Mouse (Mus musculus): ENCODE data around the gene Icam4. TPM values are rescaled to one million over a fixed set of nuclear protein-coding genes. Genes with fewer than 3 reads are reported as not detected.
"Not testable (repeated sequence)": the region's sequence is repeated elsewhere in the genome, so short reads cannot be mapped to it uniquely, and the experiment has no call there.

The Icam4 gene
- polyA plus RNA-seq, 1 experiment = 0.73 TPM

GRCm38 (mm10) chr9:20993165-20993898 lies 35.8 kb upstream of the Icam4 start:
- Histone ChIP-seq H3K27me3 (ENCODE audit: control insufficient read depth, insufficient read depth, insufficient read length) (peaks cover 7% of the 10 kb centered on the region), H3K36me3 (ENCODE audit: control insufficient read depth, insufficient read depth) (no peaks in the 10 kb centered on the region), H3K4me2 (ENCODE audit: low read depth) (no peak overlapping the region), H3K4me3 (no peak overlapping the region), H3ac (ENCODE audit: control insufficient read depth, insufficient read length) (no peak overlapping the region), H3K79me2 (ENCODE audit: control insufficient read depth, insufficient read depth) (no peaks in the 10 kb centered on the region)
- TF ChIP-seq USF1 (IDR thresholded peaks at IDR 0.05; ENCODE audit: low read depth) = no peak
- no peak for TF ChIP-seq POLR2AphosphoS2 (IDR thresholded peaks at IDR 0.05; ENCODE audit: insufficient read length, low read depth)
- TF ChIP-seq SRF (IDR thresholded peaks at IDR 0.05; ENCODE audit: control insufficient read depth, insufficient read length, low read depth) = no peak
- TF ChIP-seq TCF3 (IDR thresholded peaks at IDR 0.05; ENCODE audit: insufficient read length, low read depth) = no peak
- no peak for TF ChIP-seq TCF12 (IDR thresholded peaks at IDR 0.05; ENCODE audit: insufficient read depth, poor library complexity, severe bottlenecking)
- TF ChIP-seq E2F4 (IDR thresholded peaks at IDR 0.05; ENCODE audit: insufficient read depth) = no peak
- TF ChIP-seq REST (IDR thresholded peaks at IDR 0.05; ENCODE audit: insufficient read depth, insufficient read length) = no peak
- TF ChIP-seq MYOD1 (IDR thresholded peaks at IDR 0.05; ENCODE audit: control insufficient read depth in 1 of 3, insufficient read length in 2 of 3, low read depth in 2 of 3) = no peak
- TF ChIP-seq POLR2A (IDR thresholded peaks at IDR 0.05; ENCODE audit: insufficient read length, low read depth) = no peak
- no peak for TF ChIP-seq MAX (IDR thresholded peaks at IDR 0.05; ENCODE audit: low read depth)
- no peak for TF ChIP-seq MYOG (IDR thresholded peaks at IDR 0.05; ENCODE audit: control insufficient read depth in 1 of 3, insufficient read depth in 1 of 3, insufficient read length in 2 of 3, low read depth in 2 of 3)
- no peak for TF ChIP-seq CEBPB (IDR thresholded peaks at IDR 0.05; ENCODE audit: insufficient read depth, poor library complexity, severe bottlenecking)

DNA sequence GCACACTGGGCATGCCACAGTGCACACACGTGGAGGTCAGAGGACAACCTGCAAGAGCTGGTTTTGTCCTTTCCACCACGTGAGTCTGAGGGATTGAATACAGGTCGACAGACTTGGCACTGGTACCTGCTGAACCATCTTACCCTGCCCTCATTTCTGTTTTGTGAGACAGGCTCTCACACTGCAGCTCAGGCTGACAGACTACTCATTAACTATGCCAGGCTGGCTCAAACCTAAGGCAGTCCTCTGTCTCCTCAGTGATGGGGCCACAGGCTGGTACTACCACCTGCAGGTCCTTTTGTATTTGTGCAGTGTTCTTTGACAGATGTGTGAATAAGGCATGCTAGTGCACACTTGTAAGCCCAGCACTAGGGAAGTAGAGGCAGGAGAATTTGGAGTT lies 34.1 kb upstream of the Icam4 start:
- Histone ChIP-seq H3K27me3 (ENCODE audit: control insufficient read depth, insufficient read depth, insufficient read length) (no peaks in the 10 kb centered on the region), H3K4me2 (ENCODE audit: low read depth) (no peak overlapping the region), H3K36me3 (ENCODE audit: control insufficient read depth, insufficient read depth) (no peaks in the 10 kb centered on the region), H3K79me2 (ENCODE audit: control insufficient read depth, insufficient read depth) (no peaks in the 10 kb centered on the region), H3ac (ENCODE audit: control insufficient read depth, insufficient read length) (no peak overlapping the region), H3K4me3 (no peak overlapping the region)
- no peak for TF ChIP-seq SRF (IDR thresholded peaks at IDR 0.05; ENCODE audit: control insufficient read depth, insufficient read length, low read depth)
- TF ChIP-seq USF1 (IDR thresholded peaks at IDR 0.05; ENCODE audit: low read depth) = no peak
- no peak for TF ChIP-seq MYOD1 (IDR thresholded peaks at IDR 0.05; ENCODE audit: control insufficient read depth in 1 of 3, insufficient read length in 2 of 3, low read depth in 2 of 3)
- no peak for TF ChIP-seq REST (IDR thresholded peaks at IDR 0.05; ENCODE audit: insufficient read depth, insufficient read length)
- no peak for TF ChIP-seq POLR2A (IDR thresholded peaks at IDR 0.05; ENCODE audit: insufficient read length, low read depth)
- no peak for TF ChIP-seq POLR2AphosphoS2 (IDR thresholded peaks at IDR 0.05; ENCODE audit: insufficient read length, low read depth)
- TF ChIP-seq CEBPB (IDR thresholded peaks at IDR 0.05; ENCODE audit: insufficient read depth, poor library complexity, severe bottlenecking) = no peak
- TF ChIP-seq MYOG (IDR thresholded peaks at IDR 0.05; ENCODE audit: control insufficient read depth in 1 of 3, insufficient read depth in 1 of 3, insufficient read length in 2 of 3, low read depth in 2 of 3) = no peak
- no peak for TF ChIP-seq TCF12 (IDR thresholded peaks at IDR 0.05; ENCODE audit: insufficient read depth, poor library complexity, severe bottlenecking)

GRCm38 (mm10) chr9:20997065-20997464 lies 32.1 kb upstream of the Icam4 start:
- Histone ChIP-seq H3ac (ENCODE audit: control insufficient read depth, insufficient read length) (no peak overlapping the region), H3K27me3 (ENCODE audit: control insufficient read depth, insufficient read depth, insufficient read length) (no peaks in the 10 kb centered on the region), H3K79me2 (ENCODE audit: control insufficient read depth, insufficient read depth) (no peaks in the 10 kb centered on the region), H3K36me3 (ENCODE audit: control insufficient read depth, insufficient read depth) (no peaks in the 10 kb centered on the region), H3K4me2 (ENCODE audit: low read depth) (no peak overlapping the region), H3K4me3 (no peak overlapping the region)
- TF ChIP-seq TCF12 (IDR thresholded peaks at IDR 0.05; ENCODE audit: insufficient read depth, poor library complexity, severe bottlenecking) (no peak), MYOG (IDR thresholded peaks at IDR 0.05; ENCODE audit: control insufficient read depth in 1 of 3, insufficient read depth in 1 of 3, insufficient read length in 2 of 3, low read depth in 2 of 3) (no peak)

DNA sequence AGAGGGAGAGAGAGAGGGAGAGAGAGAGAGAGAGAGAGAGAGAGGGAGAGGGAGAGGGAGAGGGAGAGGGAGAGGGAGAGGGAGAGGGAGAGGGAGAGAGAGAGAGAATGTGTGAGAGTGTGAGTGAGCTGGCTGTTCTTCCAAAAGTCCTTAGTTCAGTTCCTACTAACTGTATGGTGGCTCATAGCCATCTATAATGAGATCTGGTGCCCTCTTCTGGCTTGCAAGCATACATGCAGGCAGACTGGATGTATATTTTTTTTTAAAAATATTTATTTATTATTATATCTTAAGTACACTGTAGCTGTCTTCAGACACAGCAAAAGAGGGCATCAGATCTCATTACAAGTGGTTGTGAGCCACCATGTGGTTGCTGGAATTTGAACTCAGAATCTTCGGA lies 30.8 kb upstream of the Icam4 start:
- H3K79me2 ChIP-seq (ENCODE audit: control insufficient read depth, insufficient read depth); H3K36me3 ChIP-seq (ENCODE audit: control insufficient read depth, insufficient read depth); H3ac ChIP-seq (ENCODE audit: control insufficient read depth, insufficient read length); H3K4me2 ChIP-seq (ENCODE audit: low read depth); H3K27me3 ChIP-seq (ENCODE audit: control insufficient read depth, insufficient read depth, insufficient read length); H3K4me3 ChIP-seq: not testable (repeated sequence)

DNA sequence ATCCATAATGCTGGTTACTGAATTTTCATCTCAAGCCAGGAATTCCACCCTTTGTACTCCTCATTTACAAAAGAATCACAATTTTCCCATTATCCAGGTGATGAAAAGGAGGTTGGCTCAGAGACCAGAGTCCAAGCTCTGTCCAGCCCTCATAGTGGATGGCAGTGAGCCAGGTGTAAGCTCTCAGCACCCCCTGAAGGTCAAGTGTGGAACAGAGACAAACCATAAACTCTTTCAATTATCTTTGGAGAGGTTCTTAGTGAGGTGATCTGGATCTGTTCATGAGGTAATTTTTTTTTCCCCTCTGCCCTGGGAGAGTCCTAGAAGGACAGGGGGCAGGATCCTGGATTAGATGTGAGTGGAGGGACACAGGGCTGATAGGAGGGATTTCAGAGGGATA lies 28.4 kb upstream of the Icam4 start:
- Histone ChIP-seq H3K27me3 (ENCODE audit: control insufficient read depth, insufficient read depth, insufficient read length) (no peaks in the 10 kb centered on the region), H3K79me2 (ENCODE audit: control insufficient read depth, insufficient read depth) (peaks cover 7% of the 10 kb centered on the region), H3K36me3 (ENCODE audit: control insufficient read depth, insufficient read depth) (no peaks in the 10 kb centered on the region), H3K4me2 (ENCODE audit: low read depth) (no peak overlapping the region), H3ac (ENCODE audit: control insufficient read depth, insufficient read length) (no peak overlapping the region), H3K4me3 (no peak overlapping the region)
- TF ChIP-seq E2F4 (IDR thresholded peaks at IDR 0.05; ENCODE audit: insufficient read depth) (no peak), MYOG (IDR thresholded peaks at IDR 0.05; ENCODE audit: control insufficient read depth in 1 of 3, insufficient read depth in 1 of 3, insufficient read length in 2 of 3, low read depth in 2 of 3) (no peak)

All from myocyte (in vitro differentiated cells).